Mouse (Mus musculus) myocyte (in vitro differentiated cells): ENCODE data around the gene Ctnnb1. TPM values are rescaled to one million over a fixed set of nuclear protein-coding genes. Genes with fewer than 3 reads are reported as not detected.

Experiments used
- H3K27me3 ChIP-seq: one replicate; pipeline ENCODE4 v1.6.1; 2011; ENCODE audit not compliant: control insufficient read depth, insufficient read depth, insufficient read length
- H3K36me3 ChIP-seq: one replicate; pipeline ENCODE4 v1.6.1; 2011; ENCODE audit not compliant: control insufficient read depth, insufficient read depth
- H3K4me2 ChIP-seq: one replicate; pipeline ENCODE4 v1.6.1; 2011; ENCODE audit warnings: low read depth, control low read depth
- H3K4me3 ChIP-seq: one replicate; pipeline ENCODE4 v1.5.1; 2011; ENCODE audit warnings: mild to moderate bottlenecking, control low read depth, moderate library complexity
- H3K79me2 ChIP-seq: one replicate; pipeline ENCODE4 v1.6.1; 2011; ENCODE audit not compliant: control insufficient read depth, insufficient read depth
- H3ac ChIP-seq: one replicate; pipeline ENCODE4 v1.6.1; 2011; ENCODE audit not compliant: control insufficient read depth, insufficient read length
- CEBPB ChIP-seq: IDR thresholded peaks from 2 replicates; pipeline ENCODE4 v1.6.1; 2011; ENCODE audit warnings: mild to moderate bottlenecking, moderate library complexity; ENCODE audit not compliant: poor library complexity, insufficient read depth, severe bottlenecking
- E2F4 ChIP-seq: IDR thresholded peaks from one replicate; pipeline ENCODE4 v1.6.1; 2011; ENCODE audit warnings: mild to moderate bottlenecking, control low read depth, moderate library complexity; ENCODE audit not compliant: insufficient read depth
- MAX ChIP-seq: IDR thresholded peaks from one replicate; pipeline ENCODE4 v1.6.1; 2011; ENCODE audit warnings: low read depth, mild to moderate bottlenecking, control low read depth
- MYOD1 ChIP-seq, 3 experiments: IDR thresholded peaks; one replicate each; pipeline ENCODE4 v1.6.1; 2011; ENCODE audit warnings: control low read depth in 2 of 3, low read depth in 2 of 3, mild to moderate bottlenecking in 2 of 3, moderate library complexity in 1 of 3; ENCODE audit not compliant: insufficient read length in 2 of 3, control insufficient read depth in 1 of 3
- MYOG ChIP-seq, 3 experiments: IDR thresholded peaks; one replicate each; pipeline ENCODE4 v1.6.1; 2011; ENCODE audit warnings: control low read depth in 2 of 3, low read depth in 2 of 3, mild to moderate bottlenecking in 2 of 3; ENCODE audit not compliant: insufficient read length in 2 of 3, control insufficient read depth in 1 of 3, insufficient read depth in 1 of 3
- POLR2A ChIP-seq: IDR thresholded peaks from one replicate; pipeline ENCODE4 v1.6.1; 2011; ENCODE audit warnings: low read depth, mild to moderate bottlenecking, control low read depth, moderate library complexity; ENCODE audit not compliant: insufficient read length
- POLR2AphosphoS2 ChIP-seq: IDR thresholded peaks from one replicate; pipeline ENCODE4 v1.6.1; 2011; ENCODE audit warnings: low read depth, control low read depth; ENCODE audit not compliant: insufficient read length
- REST ChIP-seq: IDR thresholded peaks from one replicate; pipeline ENCODE4 v1.6.1; 2011; ENCODE audit warnings: mild to moderate bottlenecking, control low read depth, moderate library complexity; ENCODE audit not compliant: insufficient read depth, insufficient read length
- SRF ChIP-seq: IDR thresholded peaks from one replicate; pipeline ENCODE4 v1.6.1; 2011; ENCODE audit warnings: low read depth; ENCODE audit not compliant: control insufficient read depth, insufficient read length
- TCF12 ChIP-seq: IDR thresholded peaks from one replicate; pipeline ENCODE4 v1.6.1; 2011; ENCODE audit warnings: mild to moderate bottlenecking, control low read depth; ENCODE audit not compliant: poor library complexity, insufficient read depth, severe bottlenecking
- TCF3 ChIP-seq: IDR thresholded peaks from one replicate; pipeline ENCODE4 v1.6.1; 2011; ENCODE audit warnings: low read depth, control low read depth; ENCODE audit not compliant: insufficient read length
- USF1 ChIP-seq: IDR thresholded peaks from one replicate; pipeline ENCODE4 v1.6.1; 2011; ENCODE audit warnings: low read depth, mild to moderate bottlenecking, control low read depth, moderate library complexity
- polyA plus RNA-seq: library from polyadenylated mRNA; unstranded; fragments of >200 nt; fragmentation: generic; extraction: Trizol; gene quantifications from one replicate; pipeline ENCODE4 v1.2.1, GENCODE M21; 2012; ENCODE audit warnings: missing spikeins

The Ctnnb1 gene
- polyA plus RNA-seq, 1 experiment: 294 TPM

DNA sequence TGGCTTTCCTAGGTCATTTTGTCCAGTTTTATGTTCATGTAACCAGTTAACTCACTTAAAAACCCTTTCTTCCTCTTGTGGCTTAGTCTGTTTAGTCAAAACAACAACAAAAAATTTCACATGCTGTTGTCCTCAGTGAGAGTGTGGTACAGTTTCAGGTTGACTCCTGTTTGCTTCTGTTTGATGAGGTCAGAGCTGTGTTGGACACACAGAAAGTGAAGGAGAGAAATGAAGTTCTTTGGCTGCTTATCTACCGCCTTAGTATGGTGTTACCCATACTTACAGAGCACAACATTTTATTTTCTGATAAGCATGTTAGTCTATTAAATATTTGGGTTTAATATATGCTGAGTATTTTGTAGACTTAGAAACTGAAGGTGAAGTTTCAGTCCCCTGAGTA lies 14.7 kb downstream of the Ctnnb1 start:
- no peak overlapping the region for H3K4me3 ChIP-seq
- no peak overlapping the region for H3ac ChIP-seq
- no peaks in the 10 kb centered on the region for H3K36me3 ChIP-seq
- H3K27me3 ChIP-seq: no peaks in the 10 kb centered on the region
- no peak for TF ChIP-seq POLR2A
- no peak for TF ChIP-seq POLR2AphosphoS2
- TF ChIP-seq REST: no peak
- no peak for TF ChIP-seq SRF
- no peak for TF ChIP-seq TCF12
- no peak for TF ChIP-seq TCF3
- TF ChIP-seq USF1: no peak
- TF ChIP-seq MYOD1 (IDR thresholded peaks at IDR 0.05; ENCODE audit: control insufficient read depth in 1 of 3, insufficient read length in 2 of 3, low read depth in 2 of 3): no peak
- no peak for TF ChIP-seq MYOG (IDR thresholded peaks at IDR 0.05; ENCODE audit: control insufficient read depth in 1 of 3, insufficient read depth in 1 of 3, insufficient read length in 2 of 3, low read depth in 2 of 3)
- TF ChIP-seq MAX: no peak
- no peak for TF ChIP-seq CEBPB
- no peak for TF ChIP-seq E2F4
- H3K79me2 ChIP-seq: peaks cover 100% of the 10 kb centered on the region
- H3K4me2 ChIP-seq: no peak overlapping the region

DNA sequence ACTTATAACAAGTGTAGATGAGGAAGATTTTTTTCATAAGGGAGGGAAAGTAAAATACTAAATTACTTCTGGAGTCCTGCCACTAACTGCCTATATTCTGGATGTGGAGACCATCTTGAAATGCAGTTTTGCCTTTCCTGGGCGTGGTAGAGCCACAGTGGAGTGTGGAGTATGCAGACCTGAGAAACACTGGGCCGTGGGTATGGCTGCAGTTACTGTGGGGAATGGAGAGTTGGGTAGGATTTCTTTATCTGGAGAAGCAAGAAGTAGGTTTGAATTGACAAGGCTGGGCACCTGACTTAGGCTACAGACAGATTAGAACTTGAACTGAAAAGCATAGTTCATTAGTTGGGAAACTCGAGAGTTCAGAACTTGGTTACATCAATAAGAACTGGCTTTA lies 15.2 kb downstream of the Ctnnb1 start:
- no peak overlapping the region for H3K4me2 ChIP-seq
- H3K27me3 ChIP-seq: no peaks in the 10 kb centered on the region
- TF ChIP-seq TCF3 (no peak), MYOG (IDR thresholded peaks at IDR 0.05; ENCODE audit: control insufficient read depth in 1 of 3, insufficient read depth in 1 of 3, insufficient read length in 2 of 3, low read depth in 2 of 3) (no peak), SRF (no peak), POLR2AphosphoS2 (no peak), E2F4 (no peak), MAX (no peak), MYOD1 (IDR thresholded peaks at IDR 0.05; ENCODE audit: control insufficient read depth in 1 of 3, insufficient read length in 2 of 3, low read depth in 2 of 3) (no peak), USF1 (no peak), REST (no peak), CEBPB (no peak), TCF12 (no peak)

DNA sequence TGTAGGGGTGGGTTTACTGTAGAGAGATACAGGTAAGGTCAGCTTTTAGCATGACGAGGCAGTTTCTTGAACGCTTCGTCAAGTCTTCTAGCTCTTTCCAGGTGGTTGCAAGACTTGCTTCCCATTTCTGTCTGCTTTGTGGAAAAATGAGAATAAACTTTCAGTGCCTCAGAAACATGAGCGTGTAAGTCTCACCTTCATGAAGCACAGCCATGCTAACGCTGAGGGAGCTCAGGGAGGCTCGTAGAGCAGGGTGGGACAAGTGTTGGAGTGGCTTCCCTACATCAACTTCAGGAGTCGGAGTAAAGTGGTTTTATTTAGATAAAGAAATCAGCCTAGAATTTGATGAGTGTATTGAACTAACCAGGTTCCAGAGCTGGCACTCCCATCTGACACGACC lies 17.1 kb downstream of the Ctnnb1 start:
- Histone ChIP-seq H3K4me2 (no peak overlapping the region), H3K79me2 (peaks cover 100% of the 10 kb centered on the region), H3ac (no peak overlapping the region), H3K36me3 (peaks cover 11% of the 10 kb centered on the region), H3K4me3 (no peak overlapping the region), H3K27me3 (no peaks in the 10 kb centered on the region)
- no peak for TF ChIP-seq POLR2A
- TF ChIP-seq TCF3: no peak
- no peak for TF ChIP-seq MYOD1 (IDR thresholded peaks at IDR 0.05; ENCODE audit: control insufficient read depth in 1 of 3, insufficient read length in 2 of 3, low read depth in 2 of 3)
- no peak for TF ChIP-seq USF1
- no peak for TF ChIP-seq POLR2AphosphoS2
- no peak for TF ChIP-seq E2F4
- TF ChIP-seq REST: no peak
- no peak for TF ChIP-seq CEBPB
- TF ChIP-seq MYOG (IDR thresholded peaks at IDR 0.05; ENCODE audit: control insufficient read depth in 1 of 3, insufficient read depth in 1 of 3, insufficient read length in 2 of 3, low read depth in 2 of 3): no peak
- TF ChIP-seq SRF: no peak
- TF ChIP-seq TCF12: no peak
- no peak for TF ChIP-seq MAX

More for the DNA sequence above, 15.2 kb downstream of the Ctnnb1 start:
- Histone ChIP-seq H3K79me2 (peaks cover 100% of the 10 kb centered on the region), H3ac (no peak overlapping the region), H3K4me3 (no peak overlapping the region), H3K36me3 (no peaks in the 10 kb centered on the region)

GRCm38 (mm10) chr9:120948832-120949231 lies 19.8 kb downstream of the Ctnnb1 start:
- no peak overlapping the region for H3K4me2 ChIP-seq
- no peak overlapping the region for H3K4me3 ChIP-seq
- TF ChIP-seq CEBPB: no peak
- peak; percentile 15 for TF ChIP-seq POLR2A
- peaks cover 96% of the 10 kb centered on the region for H3K79me2 ChIP-seq
- no peaks in the 10 kb centered on the region for H3K27me3 ChIP-seq
- no peak overlapping the region for H3ac ChIP-seq
- peaks cover 38% of the 10 kb centered on the region for H3K36me3 ChIP-seq

DNA sequence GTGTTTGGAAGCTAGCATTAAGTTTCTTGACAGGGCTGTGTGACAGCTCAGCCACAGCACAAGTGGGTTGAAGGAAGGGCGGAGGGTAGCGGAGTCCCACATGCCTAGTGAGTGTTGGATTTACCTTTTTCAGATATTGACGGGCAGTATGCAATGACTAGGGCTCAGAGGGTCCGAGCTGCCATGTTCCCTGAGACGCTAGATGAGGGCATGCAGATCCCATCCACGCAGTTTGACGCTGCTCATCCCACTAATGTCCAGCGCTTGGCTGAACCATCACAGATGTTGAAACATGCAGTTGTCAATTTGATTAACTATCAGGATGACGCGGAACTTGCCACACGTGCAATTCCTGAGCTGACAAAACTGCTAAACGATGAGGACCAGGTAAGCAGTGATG lies 21.7 kb downstream of the Ctnnb1 start:
- no peak for TF ChIP-seq USF1
- no peak for TF ChIP-seq POLR2A
- no peak overlapping the region for H3ac ChIP-seq
- no peak overlapping the region for H3K4me2 ChIP-seq
- H3K4me3 ChIP-seq: no peak overlapping the region
- H3K27me3 ChIP-seq: no peaks in the 10 kb centered on the region
- H3K79me2 ChIP-seq: peaks cover 79% of the 10 kb centered on the region
- H3K36me3 ChIP-seq: peaks cover 57% of the 10 kb centered on the region
